Mouse (Mus musculus): ENCODE data around the gene Mars.
A peak's percentile ranks its signal among the peaks of the same experiment; 100 is the strongest.
"Not testable (repeated sequence)": the region's sequence is repeated elsewhere in the genome, so short reads cannot be mapped to it uniquely, and the experiment has no call there.

The Mars gene

DNA sequence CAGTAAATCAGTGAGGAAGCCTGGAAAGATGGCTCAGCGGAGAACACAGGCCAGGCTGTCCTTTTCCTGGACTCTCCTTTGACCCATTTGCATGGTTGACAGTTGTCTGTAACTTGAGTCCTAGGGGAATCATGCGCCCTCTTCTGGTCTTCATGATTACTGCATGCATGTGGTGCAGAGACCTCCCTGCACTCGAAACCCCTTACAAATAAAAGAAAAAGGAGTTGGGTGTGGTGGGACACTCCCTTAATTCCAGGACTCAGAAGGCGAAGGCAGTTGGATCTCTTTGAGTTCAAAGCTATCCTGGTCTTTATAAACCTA is 730 bp upstream of the Mars start:
- DNase-seq (ENCODE audit: low spot score in 2 of 2), result peak; percentile 48 to 75

- DNase-seq (ENCODE audit: low spot score in 2 of 2), result no peak
These were observed 787 bp downstream of the Mars start for GRCm38 (mm10) chr10:127310523-127311475.

GRCm38 (mm10) chr10:127309167-127309566 is 2.4 kb downstream of the Mars start:
- DNase-seq (ENCODE audit: low spot score in 2 of 2), result not testable (repeated sequence)

DNA sequence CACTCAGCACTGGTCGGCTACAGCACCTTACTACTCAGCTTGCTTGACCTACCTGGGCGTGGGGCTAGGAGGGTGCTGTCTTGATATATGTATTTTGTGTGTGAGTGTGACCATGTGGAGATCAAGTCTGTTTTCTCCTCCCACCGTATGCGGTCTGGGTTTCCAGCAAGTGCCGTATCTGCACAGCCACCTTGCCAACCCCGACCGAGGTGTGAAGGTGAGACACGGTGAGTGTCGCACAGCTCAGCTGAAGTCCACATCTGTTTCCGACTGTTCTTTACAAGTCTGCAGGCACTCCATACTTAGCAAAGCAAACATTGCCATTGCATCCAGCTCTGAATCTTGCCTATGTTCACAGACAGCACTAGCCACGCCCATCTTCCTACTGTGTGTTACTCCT is 8.4 kb downstream of the Mars start:
- no peak for DNase-seq (ENCODE audit: low spot score in 2 of 2)

DNA sequence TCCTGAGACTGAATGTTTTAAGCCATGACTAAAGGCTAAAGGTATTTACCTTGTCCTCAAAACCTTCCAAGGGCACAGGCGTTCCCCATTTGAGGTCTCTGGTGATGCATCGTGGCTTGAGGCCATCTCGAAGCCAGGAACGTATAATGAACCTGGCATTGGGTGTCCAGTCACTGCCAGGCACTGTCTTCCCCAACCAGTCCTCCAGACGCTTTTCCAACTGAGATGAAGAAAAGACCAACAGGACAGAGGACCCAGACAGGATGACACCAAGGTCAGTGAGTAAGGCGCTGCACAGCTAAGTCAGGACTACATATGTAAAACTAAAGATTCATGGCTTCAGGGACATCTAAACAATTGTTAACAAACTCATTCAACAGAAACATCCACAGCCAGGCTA is 11.2 kb downstream of the Mars start:
- no peak for DNase-seq (ENCODE audit: low spot score in 2 of 2)

- DNase-seq (ENCODE audit: low spot score in 2 of 2), result no peak
These were observed 14.3 kb downstream of the Mars start for GRCm38 (mm10) chr10:127297015-127297871.

DNA sequence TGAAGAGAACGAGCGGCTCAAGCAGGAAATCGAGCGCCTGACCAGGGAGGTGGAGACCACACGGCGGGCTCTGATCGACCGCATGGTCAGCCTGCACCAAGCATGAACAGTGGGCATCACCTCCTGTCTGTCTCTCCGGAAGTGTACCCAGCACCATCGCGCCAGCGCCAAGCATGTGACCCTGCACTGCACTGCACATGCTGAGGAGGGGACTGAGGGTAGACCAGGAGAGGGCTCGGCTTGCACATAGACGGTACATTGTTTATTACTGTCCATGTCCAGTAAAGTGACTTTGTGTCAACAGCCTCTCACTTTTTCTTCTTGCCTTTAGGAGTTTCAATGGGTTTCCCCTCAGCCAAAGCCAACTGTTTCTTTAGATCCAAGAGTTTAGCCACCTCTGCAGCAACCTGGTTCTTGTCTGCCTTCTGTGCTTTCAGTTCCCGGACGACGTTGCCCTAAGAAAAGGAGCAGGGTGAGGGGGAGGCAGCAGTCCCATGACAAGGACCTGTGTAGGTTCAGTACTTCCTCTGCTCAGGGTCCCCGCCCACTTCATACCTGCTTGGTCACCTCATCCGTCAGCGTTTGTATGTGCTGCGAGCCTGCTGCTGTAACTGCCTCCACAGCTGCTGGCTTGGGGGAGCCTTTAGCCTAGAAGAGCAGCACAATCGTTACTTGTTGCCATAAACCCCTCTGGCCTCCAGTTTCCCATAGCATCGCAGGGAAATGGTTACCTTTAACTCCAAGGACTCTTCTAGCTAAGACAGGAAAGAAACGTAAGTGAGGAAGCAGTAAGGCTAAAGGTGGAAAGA is 15.4 kb downstream of the Mars start:
- DNase-seq (ENCODE audit: low spot score in 2 of 2), result no peak

DNA sequence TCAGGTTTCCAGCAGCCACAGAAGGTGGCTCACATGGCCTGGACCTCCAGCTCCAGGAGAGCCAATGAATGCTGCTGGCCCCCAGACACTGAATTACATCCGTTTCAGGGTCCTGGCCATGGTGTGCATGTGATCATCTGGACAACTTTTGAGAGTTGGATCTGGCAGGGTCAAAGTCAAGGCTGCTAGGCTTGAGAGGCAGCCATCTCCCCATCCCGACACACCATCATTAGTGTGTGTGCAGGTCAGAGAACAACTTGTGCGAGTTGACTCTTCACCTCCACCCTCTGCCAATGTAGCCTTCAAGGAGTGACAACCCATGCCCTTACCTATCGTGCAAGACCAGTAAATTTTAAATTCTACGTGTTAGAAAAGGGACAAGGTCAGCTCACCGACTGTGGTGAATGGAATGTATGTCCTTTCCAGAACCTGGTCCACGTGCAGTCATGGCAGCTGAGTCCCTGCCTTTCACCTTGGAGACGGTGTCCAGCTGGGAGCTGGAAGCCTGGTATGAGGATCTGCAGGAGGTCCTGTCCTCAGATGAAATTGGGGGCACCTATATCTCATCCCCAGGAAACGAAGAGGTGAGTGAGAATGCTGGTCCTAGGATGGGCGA is 16.6 kb downstream of the Mars start:
- no peak for DNase-seq (ENCODE audit: low spot score in 2 of 2)

DNA sequence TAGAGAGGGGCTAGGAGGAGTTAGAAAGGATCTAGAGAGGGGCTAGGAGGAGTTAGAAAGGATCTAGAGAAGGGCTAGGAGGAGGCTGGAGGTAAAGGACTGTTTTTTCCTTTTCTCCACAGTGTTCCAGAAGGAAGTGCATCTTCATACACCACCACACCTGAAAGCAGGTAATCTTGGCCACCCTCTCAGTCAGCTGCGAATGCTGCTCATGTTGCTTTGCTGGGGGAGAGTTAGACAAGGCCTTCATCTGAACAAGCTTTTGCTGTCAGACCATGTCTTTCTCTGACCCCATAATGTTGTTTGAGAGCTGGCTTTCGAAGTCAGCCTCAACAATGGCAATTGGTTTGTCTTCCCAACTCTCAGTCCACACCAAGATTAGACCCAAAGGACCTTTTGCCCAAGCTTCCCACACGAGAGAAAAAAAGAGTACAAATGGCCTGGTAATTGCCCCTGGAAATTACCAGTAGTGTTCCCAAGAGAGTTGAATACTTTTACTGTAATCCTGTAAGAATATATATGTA is 17.9 kb downstream of the Mars start:
- DNase-seq (ENCODE audit: low spot score in 2 of 2), result no peak

GRCm38 (mm10) chr10:127292987-127293538 is 18.5 kb downstream of the Mars start:
- DNase-seq (ENCODE audit: low spot score in 2 of 2), result no peak

DNA sequence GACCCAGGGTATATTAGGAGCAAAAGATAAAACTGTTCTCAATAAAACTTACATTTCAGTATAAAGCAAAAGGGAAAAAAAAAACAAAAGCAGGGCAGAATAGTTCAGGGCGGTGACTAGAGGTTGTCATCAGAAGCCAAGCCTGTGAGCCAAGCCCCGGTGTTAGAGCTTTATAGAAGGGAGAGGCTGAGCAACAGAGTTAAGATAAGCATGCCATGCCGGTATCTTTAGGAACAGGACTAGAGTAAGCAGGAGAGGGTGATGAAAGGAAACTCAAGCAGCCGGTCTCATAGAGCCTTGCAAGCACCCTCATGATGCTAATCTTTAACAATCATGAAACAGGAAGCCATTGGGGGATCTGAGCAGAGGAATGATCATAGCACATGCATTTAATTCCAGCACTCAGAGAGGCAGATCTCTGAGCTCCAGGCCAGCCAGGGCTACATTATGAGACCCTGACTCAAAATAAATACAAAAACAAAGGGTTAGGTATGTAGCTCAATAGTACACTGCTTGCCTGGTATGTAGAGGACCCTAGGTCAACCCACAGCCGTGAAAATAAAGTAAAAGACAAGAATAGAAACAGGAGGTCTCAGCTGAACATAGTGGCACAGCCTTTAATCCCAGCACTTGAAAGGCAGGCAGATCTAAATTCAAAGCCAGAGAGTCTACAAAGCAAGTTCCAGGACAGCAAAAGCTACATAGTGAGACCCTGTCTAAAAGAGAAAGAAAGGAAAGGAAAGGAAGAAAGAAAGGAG is 19.5 kb downstream of the Mars start:
- DNase-seq (ENCODE audit: low spot score in 2 of 2), result no peak

- peak in 1 of 2 experiments; percentile 45 for DNase-seq (ENCODE audit: low spot score in 2 of 2)
These were observed 20.4 kb downstream of the Mars start for GRCm38 (mm10) chr10:127290930-127291880.

GRCm38 (mm10) chr10:127290307-127290929 is 21.2 kb downstream of the Mars start:
- DNase-seq (ENCODE audit: low spot score in 2 of 2), result peak; percentile 99 to 100

- DNase-seq (ENCODE audit: low spot score in 2 of 2), result peak in 1 of 2 experiments; percentile 50
These were observed 21.9 kb downstream of the Mars start for GRCm38 (mm10) chr10:127289573-127290191.

DNA sequence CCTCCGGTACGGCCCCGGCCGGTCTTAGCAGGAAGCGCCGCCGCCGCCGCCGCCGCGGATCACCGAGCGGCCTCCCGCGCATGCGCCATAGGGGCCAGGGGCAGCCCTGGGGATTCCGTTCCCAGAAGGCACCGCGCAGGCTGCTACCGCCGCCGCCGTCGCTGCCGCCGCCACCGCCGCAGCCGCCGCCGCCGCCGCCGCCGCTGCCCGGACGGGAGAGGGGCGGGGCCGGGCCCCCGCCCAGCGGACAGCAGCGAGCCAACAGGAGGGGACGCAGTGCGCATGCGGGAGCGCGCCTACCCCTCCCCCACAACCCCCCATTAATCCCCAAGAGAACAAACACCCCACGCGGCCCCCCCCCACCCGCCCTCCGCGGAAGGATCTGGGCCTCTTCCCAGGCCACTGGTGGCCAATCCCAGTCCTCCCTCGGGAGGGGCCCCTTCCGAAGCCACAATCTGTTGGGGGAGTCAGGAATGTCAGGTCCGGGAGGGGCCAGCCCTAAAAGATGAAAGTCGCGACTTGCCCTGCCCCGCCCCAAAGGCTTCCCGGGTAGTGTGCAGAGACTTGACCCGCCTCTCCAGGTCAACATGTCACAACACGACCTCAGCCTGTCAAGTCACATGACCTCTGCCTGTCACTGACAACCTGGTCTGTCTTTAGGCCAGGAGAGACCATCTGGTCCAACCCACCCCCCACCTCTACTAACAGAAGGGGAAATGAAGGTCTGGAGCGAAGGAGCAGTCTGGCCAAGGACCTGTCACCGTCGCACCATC is 22.6 kb downstream of the Mars start, which contains the start of gene Mbd6:
Gene Mbd6, minus strand, starts transcription at position 219 of the 773 bp plus-strand sequence.
- peak; percentile 79 to 82 for DNase-seq (ENCODE audit: low spot score in 2 of 2)

GRCm38 (mm10) chr10:127288328-127288799 is 23.2 kb downstream of the Mars start:
- no peak for DNase-seq (ENCODE audit: low spot score in 2 of 2)

- DNase-seq (ENCODE audit: low spot score in 2 of 2), result no peak
These were observed 23.7 kb downstream of the Mars start for GRCm38 (mm10) chr10:127287936-127288293.

Measured in frontal cortex, postnatal 10 days (tissue).